Mouse (Mus musculus): ENCODE results near the gene Tmem8.

- TF ChIP-seq CTCF (IDR thresholded peaks at IDR 0.05; ENCODE audit: control insufficient read depth, insufficient read depth, insufficient read length) (no peak), USF1 (IDR thresholded peaks at IDR 0.05; ENCODE audit: low read depth) (no peak), MAX (IDR thresholded peaks at IDR 0.05) (no peak), FOSL1 (IDR thresholded peaks at IDR 0.05; ENCODE audit: insufficient read depth, low read length, poor library complexity, severe bottlenecking) (no peak), MYOD1 (IDR thresholded peaks at IDR 0.05; ENCODE audit: control insufficient read depth, insufficient read length, low read depth) (no peak), CEBPB (IDR thresholded peaks at IDR 0.05; ENCODE audit: low read depth) (no peak)
Measured at GRCm38 (mm10) chr17:26075246-26075645, 37.9 kb upstream of the Tmem8 start.

Measured in C2C12 (cell line).